Mouse (Mus musculus): ENCODE results near the gene Fam177a. TPM values are rescaled to one million over a fixed set of nuclear protein-coding genes. Genes with fewer than 3 reads are reported as not detected.

Fam177a gene
- 7.0 and 9.5 TPM in 2 replicates for polyA plus RNA-seq (2012; rRNA removed)

GRCm38 (mm10) chr12:55124242-55124641 lies at the start of gene Fam177a:
Gene Fam177a (plus strand): TSS chr12:55124469.

GRCm38 (mm10) chr12:55079726-55080600 lies 44.3 kb upstream of the Fam177a start, which contains the start of the genes 2700097O09Rik and Srp54a:
Gene 2700097O09Rik (minus strand): TSS chr12:55080110.
Gene Srp54a (plus strand): TSS chr12:55080262.

DNA sequence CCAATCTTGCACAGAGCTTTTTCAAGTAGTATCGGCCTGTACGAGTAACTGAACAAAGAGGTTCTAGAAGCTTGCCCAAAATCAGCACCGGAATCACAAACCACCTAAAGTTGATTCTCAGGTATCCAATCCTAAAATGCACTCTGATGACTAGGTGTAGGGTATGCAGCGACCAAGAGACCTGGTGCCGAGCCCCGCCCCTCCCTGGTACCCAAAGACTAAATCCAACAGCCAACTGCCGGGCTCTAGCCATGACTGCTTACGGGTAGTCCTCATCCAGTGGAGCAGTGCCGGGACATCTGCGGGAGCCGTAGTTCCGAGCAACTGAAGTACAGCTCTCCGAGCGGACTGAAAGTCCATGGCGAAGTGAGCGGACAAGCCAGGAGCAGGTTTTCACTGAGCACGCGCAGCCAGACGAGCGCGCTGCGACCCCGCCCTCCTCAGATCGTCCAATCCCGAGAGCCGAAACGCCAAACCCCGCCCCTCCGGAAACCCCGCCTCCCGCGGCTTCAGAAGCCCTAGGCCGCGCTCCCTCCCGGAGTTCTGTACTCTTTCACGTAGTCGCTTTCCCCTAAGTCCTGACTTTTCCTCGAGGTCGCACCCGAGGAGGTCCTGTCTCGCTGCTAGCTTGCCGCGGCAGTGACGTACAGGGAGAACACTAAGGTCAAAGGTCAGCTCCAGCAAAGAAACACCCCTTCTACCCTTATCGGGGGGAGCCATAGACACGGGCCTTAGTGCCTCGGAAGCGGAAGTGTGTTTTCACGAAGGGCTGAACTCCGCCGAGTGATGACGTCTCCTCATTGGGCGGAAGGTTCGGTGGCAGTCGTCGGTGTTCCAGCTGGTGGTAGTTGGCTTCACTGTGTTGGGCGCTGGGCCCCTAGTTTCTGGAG lies 30.5 kb downstream of the Fam177a start, which contains the start of gene Srp54b:
Gene Srp54b, plus strand, starts transcription at position 546 of the 890 bp plus-strand sequence.

Other genes with a start within 250 kb of the Fam177a start
- not detected in 2 replicates for gene Gm20403, start 137.9 kb upstream of the Fam177a start, polyA plus RNA-seq (2012; rRNA removed)
- gene Baz1a, start 110.1 kb upstream of the Fam177a start, polyA plus RNA-seq (2012; rRNA removed): 24.1 and 37.6 TPM in 2 replicates
- 20.4 and 33.0 TPM in 2 replicates for gene 2700097O09Rik, start 44.4 kb upstream of the Fam177a start, polyA plus RNA-seq (2012; rRNA removed)
- 69.2 and 75.8 TPM in 2 replicates for gene Srp54a, start 44.2 kb upstream of the Fam177a start, polyA plus RNA-seq (2012; rRNA removed)
- 34.5 and 38.2 TPM in 2 replicates for gene Srp54b, start 30.6 kb downstream of the Fam177a start, polyA plus RNA-seq (2012; rRNA removed)
- not detected in 2 replicates for gene 1700047I17Rik2, start 75.1 kb downstream of the Fam177a start, polyA plus RNA-seq (2012; rRNA removed)
- 38.5 and 55.4 TPM in 2 replicates for gene Srp54c, start 105.7 kb downstream of the Fam177a start, polyA plus RNA-seq (2012; rRNA removed)
- 11.7 and 13.2 TPM in 2 replicates for gene 1110008L16Rik, start 175.1 kb downstream of the Fam177a start, polyA plus RNA-seq (2012; rRNA removed)
- 16.1 and 24.6 TPM in 2 replicates for gene Ppp2r3c, start 178.5 kb downstream of the Fam177a start, polyA plus RNA-seq (2012; rRNA removed)